Mouse (Mus musculus) heart, postnatal 14 days (tissue): ENCODE measurements around the gene Dnah2. TPM values are rescaled to one million over a fixed set of nuclear protein-coding genes. Genes with fewer than 3 reads are reported as not detected.

Source experiments
- DNase-seq, 2 experiments: peaks; one replicate each; pipeline ENCODE4 v3.0.0; 2021 to 2022
- intact Hi-C: fragments of 180-260 bp; cut with DNase I; formaldehyde crosslinking; loops from one replicate; pipeline ENCODE4 v1.15.1; 2025
- total RNA-seq, 2 experiments: library from RNA; stranded (reverse); gene quantifications; 2 replicates each; pipeline ENCODE4 v1.2.3; 2021

The Dnah2 gene
- total RNA-seq, 2 experiments from 2014 or later = 0.07 to 0.38 TPM

DNA sequence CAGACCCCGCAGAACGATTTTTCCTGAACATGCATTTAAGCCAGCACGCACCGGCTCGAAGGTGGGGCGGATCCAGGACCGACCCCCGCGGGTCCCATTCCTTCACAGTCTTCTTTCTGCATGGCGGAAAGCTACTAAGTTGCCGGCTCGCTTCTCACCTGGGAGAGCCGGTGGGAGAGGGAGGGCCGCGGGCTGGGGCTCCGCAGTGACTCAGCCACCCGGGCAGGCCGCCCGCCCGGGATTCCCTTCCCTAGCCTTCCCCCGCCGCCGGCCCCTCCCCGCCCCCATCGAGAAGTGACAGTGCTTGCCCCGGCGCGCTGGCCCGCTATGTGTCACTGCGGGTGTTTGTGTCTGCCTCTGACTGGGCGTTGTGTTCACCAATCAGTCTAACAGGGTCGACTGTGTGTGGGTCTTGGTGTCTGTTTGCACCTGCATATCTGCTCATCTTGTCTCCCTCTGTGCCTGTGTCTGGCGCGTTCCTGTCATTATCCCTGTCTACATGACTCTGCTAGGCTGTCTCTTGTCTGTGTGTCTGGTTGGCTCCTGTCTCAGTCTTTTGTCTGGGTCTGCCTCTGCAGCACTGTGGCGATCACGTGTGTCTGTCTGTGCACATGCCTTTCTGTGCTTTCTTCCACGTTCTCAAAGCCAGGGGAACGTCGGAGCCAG lies 137.2 kb downstream of the Dnah2 start:
- intact Hi-C loops = loop anchor here (2.0 to 10.0 kb wide), 2 partner anchors 15 to 317 kb away; partner anchors contain the start of gene Per1

DNA sequence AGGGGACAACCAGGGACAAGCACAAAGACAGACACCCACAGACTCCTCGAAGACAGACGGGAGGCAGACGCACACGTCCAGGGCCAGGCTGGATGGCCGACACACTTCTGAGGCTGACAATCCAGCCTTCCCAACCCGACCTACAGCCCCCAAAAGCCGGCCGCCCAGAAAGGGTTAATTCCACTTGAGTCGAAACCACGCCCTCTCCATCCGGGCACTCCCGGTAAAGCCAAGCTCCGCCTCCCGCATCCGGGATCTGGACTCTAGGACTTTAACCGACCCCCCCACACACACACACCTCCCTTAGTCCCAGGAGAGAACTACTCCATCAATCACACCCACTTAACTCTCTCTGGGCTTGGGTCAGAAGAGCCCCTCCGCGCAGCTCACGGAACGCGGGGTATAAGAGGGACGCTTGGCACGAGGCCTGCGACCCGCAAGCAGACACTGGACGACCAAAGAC lies 137.8 kb downstream of the Dnah2 start:
- intact Hi-C loops = loop anchor here (2.0 to 10.0 kb wide), 2 partner anchors 14 to 316 kb away; partner anchors contain the start of gene Per1
- peak; percentile 93 to 97 for DNase-seq

More for the DNA sequence above, 137.2 kb downstream of the Dnah2 start:
- peak; percentile 87 to 88 for DNase-seq

DNA sequence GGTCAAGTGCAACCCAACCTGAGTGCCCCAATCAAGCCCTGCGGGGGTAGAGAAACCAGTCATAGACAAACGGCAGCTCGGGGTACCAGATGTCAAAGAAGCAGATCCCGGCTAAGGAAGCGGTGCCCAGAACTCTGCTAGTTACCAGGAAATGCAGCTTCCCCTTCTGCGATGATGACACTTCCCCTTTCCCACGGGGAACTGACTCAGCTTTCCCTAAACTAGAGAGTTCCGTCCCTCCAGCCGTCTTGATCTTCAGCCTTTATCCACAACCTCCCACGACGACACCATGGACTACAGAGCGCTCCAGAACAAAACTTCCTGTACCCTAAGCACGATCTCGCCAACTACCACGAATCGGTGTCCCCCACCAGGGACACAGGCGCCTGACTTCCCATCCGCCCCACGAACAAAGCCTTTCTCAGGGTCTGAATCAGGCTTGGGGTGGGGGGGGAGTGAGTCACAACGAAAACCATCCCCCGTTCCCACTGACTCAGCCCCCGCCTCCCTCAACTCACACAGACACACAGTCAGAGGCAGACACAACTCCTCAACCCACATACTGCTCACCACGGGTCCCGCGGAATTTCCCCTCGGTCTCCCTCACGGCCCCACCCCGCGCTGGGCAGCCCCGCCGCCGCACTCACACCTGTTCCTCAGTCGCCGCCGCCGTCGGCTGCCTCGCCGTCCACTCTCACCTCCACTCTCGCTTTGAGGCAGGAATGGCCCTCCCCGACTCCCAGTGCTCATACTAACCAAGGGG lies 138.4 kb downstream of the Dnah2 start:
- DNase-seq = peak; percentile 64 to 66
- intact Hi-C loops = loop anchor here (1.0 to 10.0 kb wide), 3 partner anchors 8 to 316 kb away; partner anchors contain the start of gene Per1

DNA sequence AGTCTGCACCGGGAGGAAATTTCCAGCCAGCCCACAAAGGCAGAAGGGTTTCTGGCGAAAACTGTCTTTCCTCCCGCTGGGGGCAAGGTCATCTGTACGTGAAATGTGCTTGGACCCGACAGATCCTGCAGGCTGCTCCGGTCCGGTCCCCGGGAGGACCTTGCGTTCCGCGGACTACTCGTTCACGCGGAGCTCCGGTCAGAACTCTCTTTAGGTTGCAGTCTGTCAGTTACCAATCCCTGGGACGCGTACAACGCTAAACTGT lies 138.9 kb downstream of the Dnah2 start:
- DNase-seq = no peak
- intact Hi-C loops = loop anchor here (1.0 to 10.0 kb wide), 3 partner anchors 8 to 315 kb away; partner anchors contain the start of gene Per1

DNA sequence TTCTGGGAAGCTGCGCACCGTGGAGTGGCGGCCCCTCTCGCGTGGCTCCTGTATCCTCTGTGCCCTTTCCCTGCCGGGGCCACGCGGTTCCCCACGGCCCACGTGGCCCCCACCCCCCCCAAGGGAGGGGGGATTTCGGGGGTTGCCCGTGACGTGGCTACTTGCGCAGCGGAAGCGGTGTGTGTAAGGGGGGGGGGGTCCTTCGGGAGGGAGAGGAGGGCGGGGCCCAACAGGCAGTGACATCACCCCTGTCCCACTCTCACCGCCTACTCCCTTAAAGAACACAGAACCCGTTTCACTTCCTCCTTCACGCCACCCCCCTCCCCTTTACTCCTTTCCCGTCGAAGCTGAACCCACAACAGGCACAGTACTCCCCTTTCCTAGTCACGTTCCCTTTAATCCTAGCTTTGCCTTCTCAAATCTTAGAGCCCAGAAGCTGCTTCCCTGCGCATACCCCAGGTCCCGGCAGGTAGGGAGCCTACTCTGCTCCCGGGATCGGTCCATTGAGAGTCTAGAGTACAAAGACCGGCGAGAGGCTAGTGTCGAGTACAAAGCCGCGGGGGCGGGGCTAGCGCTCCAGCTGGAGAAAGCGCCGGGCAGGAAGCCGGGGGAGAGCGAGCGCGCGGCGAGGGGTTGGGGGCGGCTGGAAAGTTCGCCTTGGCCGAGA lies 139.4 kb downstream of the Dnah2 start:
- intact Hi-C loops = loop anchor here (1.0 to 10.0 kb wide), 3 partner anchors 9 to 315 kb away; partner anchors contain the start of gene Per1
- peak; percentile 86 to 90 for DNase-seq

DNA sequence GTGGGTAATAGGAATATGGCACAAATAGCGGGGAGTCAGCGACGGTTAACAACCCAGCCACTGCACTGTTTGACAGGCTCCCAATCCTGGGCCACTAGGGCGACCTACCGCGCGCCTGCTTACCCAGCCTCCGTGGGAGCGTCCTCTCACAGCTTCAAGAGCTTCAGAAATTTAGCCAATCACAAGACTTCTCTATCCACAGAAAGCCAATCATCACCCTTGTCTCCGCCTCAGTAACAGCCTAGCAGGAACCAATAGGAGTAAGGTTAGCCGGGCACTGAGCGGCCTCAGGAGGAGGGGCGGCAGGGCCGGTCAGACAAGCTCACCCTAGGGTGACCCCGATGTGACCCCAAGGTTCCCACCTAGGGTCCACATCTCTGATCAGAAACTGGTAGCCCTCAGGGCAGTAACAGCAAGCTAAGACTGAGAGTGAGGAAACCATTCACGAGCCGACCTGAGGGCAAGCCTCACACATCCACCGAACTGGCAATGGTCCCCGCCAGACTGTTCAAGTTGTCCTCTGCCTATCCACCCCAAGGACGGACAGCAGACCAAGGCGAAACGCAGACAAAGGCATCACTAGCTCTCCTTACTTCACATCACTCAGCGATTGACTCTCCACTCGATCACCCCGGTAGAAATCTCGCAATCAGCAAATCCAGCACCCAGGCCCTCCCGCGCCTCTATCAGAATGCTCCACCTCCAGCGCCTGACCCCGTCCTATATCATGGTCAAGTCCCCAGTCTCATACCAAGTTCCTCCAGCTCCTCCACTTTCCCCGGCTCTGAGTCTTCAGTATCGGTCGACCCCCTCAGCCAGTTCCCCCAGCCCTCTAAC lies 140.2 kb downstream of the Dnah2 start:
- intact Hi-C loops = no loop called here
- peak; percentile 75 to 80 for DNase-seq

DNA sequence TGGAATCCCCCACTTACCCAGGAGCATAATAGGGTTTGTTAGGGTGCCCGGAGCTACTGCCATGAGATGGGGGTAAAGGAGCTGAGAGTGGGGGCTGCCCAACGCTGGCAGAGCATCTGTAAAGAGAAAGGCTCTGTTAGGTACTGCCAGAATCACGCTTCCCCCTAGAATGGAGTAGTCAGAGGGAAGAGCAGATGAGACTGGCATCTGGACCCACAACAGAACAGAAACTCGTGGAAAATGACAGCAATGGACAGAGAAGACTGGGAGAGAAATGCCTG lies 141.2 kb downstream of the Dnah2 start:
- no peak for DNase-seq
- intact Hi-C loops = loop anchor here (2.0 kb wide), 1 partner anchor 15 kb away; no protein-coding TSS in a partner anchor

DNA sequence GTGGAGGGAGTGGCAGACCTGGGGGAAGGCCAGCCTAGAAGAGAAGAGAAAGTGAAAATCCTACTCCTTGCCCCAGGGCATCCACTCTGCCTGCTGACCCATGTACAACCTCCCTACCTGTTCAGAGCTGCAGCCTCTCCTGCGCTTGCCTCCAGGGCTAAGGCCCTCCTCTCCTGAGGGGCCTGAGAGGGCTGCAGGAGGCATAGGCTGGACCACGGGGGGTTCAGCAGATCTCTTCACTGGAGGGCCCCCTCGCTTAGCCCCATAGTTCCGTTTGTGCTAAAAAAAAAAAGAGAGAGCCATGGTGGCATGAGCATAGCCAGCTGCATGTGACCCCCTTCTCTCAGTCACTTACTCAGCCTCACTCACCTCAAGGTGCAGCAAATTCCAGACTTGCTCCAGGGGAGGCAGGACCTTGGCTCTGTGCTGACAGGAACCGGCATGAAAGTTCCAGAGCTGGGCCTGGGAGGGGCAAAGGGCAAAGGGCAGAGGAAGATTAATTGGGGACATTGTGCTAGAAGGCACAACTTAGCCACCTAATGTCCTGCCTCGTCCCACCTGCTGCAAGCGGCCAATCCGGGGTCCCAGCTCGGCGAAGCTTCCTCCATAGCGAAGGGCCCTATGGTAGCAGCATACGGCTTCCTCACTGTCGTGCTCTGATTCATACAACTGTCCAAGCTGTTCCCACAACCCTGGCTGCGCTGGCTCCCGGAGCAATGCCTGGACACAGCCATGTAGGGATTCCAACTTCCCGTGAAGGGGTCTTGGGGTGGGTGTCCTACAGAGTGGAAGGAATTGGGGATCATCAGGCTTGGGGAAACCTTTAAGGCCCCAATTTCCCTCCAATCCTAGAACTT lies 141.8 kb downstream of the Dnah2 start:
- DNase-seq = no peak
- intact Hi-C loops = loop anchor here (2.0 kb wide), 1 partner anchor 16 kb away; no protein-coding TSS in a partner anchor

DNA sequence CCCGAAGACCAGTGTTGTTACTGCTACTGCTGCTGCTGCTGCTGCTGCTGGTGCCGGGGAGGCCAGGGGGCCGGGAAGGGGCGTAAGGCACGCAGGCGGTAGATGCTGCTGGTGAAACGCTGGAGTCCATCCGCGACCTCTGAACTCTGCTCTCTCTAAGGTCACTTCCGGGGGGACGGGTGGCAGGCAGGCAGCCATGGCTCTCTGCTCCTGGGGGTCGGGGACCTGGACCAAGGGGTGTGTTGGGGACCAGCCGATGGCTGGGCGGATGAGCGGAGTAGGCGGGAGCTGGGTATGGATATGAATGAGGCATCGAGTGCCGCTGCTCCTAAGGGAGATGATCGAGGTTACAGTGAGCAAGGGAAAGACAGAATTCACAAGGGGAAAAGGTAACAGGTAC lies 142.6 kb downstream of the Dnah2 start:
- DNase-seq = no peak
- intact Hi-C loops = loop anchor here (2.0 kb wide), 1 partner anchor 17 kb away; no protein-coding TSS in a partner anchor

DNA sequence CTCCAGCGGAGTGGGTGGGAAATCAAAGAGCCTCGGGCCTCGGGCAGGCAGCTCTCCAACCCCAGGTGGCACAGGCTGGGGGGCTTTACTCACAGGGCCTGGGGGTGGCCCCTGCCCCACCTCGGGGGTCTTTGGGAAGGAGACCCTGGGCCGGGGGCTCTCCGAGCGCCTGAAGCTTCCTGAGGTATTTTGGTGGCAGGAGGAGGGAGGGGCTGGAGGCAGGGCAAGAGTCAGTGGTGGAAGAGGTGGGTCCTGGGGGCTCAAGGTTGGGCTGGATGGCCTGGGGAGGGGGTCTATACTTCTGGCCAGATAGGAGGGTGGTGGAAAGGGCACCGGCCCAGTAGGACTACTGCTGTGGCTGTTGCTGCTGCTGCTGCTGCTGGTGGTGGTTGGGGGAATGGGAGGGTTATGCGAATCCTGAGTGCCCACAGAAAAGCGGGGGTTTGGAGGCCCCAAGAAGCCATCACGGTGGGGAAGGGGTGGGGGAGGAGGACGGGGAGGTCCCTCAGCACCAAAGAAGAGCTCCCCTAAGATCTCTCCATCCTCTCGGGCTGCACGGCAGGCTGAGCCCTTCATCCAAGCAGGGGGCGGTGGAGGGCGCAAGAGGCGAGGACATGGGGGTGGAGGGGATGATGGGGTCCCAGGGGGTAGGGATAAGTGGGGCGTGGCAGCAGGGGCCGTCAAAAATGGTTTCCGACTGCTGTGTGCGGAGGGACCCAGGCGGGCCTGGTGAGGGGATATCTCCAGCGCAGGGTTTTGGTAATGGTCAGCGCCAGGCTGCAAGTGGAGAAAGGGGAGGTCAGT lies 143.3 kb downstream of the Dnah2 start:
- no peak for DNase-seq

DNA sequence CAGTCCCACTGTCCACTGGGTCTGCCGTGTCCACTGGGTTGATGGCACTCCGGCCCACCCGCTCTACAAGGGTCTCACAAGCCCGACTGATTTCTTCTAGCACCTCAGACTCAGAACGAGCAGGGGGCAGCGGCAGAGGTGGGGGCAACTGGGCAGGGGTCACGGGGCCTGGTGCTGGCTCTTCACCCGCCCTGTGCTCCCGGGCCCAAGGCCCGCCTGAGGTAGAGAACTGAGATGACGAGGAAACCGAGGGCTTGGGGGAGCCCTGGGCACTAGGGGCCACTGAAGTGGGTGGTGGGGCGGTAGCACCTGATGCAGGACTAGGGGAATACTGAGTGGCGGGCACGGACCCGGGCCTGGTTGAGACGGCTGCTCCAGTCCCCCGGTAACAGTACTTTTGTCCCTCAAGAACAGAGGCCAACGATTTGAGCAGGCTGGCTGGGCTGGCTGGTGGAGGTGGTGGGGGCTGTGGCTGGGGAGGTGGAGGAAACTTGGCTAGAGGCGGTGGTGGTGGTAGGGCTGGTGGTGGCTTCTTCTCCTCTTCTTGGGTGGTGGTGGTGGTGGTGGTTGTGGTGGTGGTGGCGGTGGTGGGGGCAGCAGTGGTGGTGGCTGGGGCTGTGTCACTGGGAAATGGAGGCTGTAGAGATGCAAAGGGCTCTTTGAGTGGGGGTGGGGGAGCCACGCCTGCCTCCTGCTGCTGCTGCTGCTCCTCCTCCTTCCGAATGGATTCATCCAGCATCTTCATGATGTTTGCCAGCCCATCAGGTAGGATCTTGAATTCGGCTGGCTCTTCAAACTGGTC lies 144.1 kb downstream of the Dnah2 start:
- peak in 1 of 2 experiments; percentile 5 for DNase-seq
- intact Hi-C loops = no loop called here

More for the DNA sequence above, 143.3 kb downstream of the Dnah2 start:
- intact Hi-C loops = loop anchor here (2.0 kb wide), 1 partner anchor 17 kb away; no protein-coding TSS in a partner anchor

DNA sequence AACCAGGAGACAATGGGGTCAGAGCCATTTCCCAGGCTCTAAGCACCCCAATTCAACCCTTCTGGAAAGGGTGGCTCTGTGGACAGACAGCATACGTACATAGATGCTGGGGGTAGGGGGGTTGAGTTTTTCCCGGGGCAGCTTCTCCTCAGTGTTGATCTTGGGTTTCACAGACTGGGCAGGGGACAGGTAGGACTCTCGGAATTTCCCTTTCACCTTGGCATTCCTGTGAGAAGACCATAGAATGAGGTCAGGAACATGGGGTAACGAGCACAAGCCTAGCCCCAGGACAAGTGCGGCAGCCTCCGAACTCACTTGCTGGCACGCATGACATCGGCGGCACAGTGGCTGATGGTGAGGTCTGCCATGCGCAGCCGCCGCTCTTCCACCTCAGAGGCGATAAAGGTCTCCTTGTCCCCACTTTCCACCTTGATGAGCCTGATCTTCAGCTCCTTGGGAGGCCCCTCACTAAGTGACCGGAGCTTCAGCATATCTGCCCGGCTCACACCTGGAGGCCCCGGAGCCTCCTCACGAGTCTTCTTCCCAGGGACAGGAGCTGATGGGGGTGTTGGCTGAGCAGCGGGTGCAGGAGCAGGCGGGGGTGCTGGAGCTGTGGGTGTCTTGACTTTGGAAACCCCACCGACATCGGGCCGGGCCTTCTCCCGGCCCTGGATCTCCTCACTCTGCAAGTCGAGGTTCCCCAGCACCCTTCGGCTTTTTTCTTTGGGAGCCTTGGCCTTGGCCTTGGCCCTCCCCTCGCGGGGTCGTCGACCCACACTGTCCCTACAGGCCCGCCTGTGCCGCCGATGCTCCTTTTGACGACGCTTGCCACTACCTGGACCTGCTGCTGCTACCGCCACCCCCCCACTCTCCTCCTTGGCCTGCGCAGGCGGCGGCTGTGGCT lies 145.0 kb downstream of the Dnah2 start:
- DNase-seq = peak in 1 of 2 experiments; percentile 4
- intact Hi-C loops = no loop called here

DNA sequence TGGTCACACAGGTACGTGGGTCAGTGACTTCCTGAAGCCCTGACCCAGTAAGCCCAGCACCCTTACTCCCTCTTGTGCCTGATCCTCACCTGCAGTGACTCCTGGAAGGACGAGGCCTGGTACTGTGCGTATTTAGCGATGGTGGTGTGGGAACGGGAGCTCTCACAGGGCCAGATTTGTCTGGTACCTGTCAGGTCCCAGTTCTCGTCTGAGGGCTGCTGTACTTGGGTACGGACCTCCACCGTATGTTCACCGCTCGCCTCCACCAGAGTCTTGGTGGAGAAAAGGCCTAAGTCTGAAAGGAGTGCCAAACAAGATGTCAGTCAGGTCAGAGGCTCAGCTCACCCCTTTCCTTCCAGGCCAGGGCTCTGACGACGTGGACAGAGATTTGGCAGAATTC lies 146.9 kb downstream of the Dnah2 start:
- intact Hi-C loops = loop anchor here (2.0 kb wide), 2 partner anchors 29 to 113 kb away; no protein-coding TSS in a partner anchor
- no peak for DNase-seq

DNA sequence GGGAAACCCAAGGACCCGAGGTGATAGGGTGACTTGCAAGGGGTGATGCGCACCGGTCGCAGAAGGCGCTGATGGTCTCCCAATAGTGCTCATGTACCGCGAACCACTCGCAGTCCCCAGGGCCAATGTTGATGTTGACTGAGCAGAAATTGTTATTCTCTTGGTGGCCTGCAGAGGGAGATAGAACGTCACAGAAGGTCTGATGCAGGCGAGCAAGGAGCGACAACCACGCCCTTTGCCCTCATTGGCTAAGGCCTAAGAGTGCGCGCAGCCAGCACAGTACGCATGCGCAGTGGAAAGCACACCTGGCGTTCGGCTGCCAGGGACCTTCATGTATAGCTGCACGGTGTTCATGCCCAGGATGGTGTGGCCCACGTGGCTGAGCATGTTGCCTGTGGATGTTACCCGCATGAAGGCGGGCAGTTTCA lies 147.7 kb downstream of the Dnah2 start:
- peak; percentile 84 to 91 for DNase-seq
- intact Hi-C loops = loop anchor here (2.0 kb wide), 2 partner anchors 30 to 114 kb away; no protein-coding TSS in a partner anchor

DNA sequence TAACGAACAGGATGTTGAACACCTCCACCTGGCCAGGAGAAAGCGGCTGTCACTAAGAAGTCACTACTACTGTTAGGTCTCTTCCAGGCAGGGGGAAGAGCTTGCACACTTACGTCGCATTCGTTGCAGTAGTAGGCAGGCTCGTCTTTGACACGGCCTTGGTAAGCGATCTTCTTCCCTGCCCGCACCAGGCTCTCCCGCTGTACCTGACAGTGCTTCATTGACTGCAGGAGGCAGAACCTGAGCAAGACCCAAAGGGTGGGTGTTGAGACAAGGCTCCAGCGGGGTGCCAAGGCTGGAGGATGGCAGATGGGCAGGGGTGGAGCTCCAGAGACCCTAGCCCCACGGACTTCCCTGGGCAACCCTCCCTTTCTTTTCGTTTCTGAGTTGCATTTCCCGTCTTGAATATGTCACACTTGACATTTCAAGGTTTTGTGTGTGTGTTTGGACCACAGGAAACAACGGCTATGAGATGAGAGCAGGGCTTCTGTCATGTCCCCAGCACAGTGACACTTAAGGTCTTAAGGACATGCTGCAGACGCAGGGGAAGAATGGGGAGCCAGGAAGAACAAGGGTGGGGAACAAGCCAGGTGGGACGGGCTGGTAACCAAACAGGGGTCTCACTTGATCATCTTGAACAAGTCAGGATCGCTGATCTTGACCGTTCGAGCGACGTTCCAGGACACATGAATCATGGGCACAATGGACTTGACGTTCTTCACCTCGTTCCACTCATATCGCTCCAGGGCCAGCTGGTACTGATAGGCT lies 148.6 kb downstream of the Dnah2 start:
- peak in 1 of 2 experiments; percentile 4 for DNase-seq
- intact Hi-C loops = loop anchor here (2.0 kb wide), 2 partner anchors 31 to 115 kb away; no protein-coding TSS in a partner anchor
